Mouse (Mus musculus) regulatory T cell (primary cell): ENCODE data around the gene 4430402I18Rik.
"Not testable (repeated sequence)": the region's sequence is repeated elsewhere in the genome, so short reads cannot be mapped to it uniquely, and the experiment has no call there.

Experiments used
- in situ Hi-C: fragments of 300-600 bp; cut with MboI, MseI; formaldehyde crosslinking; loops from one replicate; pipeline ENCODE4 v1.15.1; 2025; ENCODE audit warnings: high pct_unique_total_duplicates

Gene 4430402I18Rik

DNA sequence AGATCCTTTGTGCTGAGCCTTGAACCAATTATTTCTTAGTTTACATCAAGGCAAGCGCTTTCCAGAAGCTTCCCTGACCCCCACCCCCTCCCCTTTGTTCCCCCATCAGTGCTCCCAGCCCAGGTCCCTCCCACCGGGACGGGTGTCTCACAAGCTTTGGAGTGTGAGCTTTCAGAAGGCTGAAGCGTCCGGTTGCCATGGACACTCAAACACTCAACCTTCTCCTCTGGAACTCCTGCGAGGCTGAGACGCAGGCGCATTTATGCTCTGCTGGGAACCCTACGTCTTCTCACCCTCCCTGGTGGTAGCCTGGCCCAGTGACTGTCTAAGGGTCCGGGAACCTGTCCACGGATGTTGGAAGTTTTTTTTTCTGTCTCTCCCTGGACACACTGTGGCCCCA is at the start of gene 4430402I18Rik:
Gene 4430402I18Rik, minus strand, starts transcription at position 149 of the 400 bp plus-strand sequence.
- in situ Hi-C loops = no loop called here

GRCm38 (mm10) chr19:29016786-29017185 is 49.2 kb upstream of the 4430402I18Rik start:
- in situ Hi-C loops = no loop called here

DNA sequence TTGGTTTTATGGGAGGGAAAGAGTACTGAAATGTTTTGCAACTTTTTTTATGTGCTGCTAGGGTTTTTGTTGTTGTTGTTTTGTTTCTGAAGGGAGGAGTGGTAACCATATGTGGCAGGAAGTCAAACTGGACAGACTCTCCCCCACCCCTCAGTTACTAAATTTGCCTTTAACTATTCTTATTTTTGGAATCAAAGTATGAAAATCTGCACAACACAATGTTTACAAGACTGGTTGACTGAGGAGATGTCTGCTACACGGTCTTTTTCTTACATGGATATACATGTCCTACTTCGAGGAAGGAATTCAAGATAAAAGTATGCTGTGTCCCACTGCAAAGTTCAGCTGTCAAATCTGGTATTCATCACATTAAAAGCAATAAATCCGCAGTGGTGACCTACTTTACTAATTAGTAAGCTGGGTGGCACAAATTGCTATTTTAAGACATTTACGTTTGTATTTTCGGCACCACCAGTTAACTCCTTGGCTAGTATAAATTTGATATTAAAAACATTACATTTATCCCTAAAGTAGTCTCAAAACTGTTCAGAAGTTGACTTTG is 48.7 kb upstream of the 4430402I18Rik start:
- in situ Hi-C loops = no loop called here

DNA sequence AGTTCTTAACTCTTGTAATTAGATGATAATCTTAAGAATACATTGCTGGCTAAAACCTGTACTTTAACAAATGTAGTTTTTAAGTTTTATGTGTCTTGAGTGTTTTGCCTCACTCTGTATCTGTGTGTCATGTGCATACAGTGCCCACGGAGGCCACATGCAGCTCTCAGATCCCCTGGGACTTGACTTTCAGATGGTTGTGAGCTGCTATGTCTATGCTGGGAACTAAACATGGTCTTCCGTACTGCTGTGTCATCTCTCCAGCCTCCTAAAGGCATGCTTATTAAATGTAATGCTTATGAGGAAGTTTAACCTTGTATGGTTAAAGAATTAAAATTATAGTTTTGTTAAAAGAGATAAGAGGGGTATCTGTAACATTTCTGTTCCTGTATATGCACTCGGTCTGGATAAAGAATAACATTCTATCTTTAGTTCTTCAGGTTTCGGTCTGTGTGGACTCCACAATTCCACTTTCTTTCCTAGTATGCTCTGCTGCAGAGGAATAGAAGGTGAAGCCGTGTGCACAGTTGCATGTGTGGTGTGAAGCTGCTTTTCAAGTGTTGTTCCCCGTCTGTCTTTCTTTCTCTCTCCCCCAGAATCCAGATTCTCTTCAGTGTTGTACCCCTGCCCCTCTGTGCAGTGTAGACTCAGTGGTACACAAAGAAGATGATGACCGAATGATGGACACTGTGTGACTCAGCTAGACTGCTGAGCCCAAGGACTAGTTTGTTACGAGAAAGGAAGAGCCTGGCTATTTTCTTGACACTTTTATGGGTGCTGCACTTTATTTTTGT is 48.0 kb upstream of the 4430402I18Rik start:
- in situ Hi-C loops = no loop called here

DNA sequence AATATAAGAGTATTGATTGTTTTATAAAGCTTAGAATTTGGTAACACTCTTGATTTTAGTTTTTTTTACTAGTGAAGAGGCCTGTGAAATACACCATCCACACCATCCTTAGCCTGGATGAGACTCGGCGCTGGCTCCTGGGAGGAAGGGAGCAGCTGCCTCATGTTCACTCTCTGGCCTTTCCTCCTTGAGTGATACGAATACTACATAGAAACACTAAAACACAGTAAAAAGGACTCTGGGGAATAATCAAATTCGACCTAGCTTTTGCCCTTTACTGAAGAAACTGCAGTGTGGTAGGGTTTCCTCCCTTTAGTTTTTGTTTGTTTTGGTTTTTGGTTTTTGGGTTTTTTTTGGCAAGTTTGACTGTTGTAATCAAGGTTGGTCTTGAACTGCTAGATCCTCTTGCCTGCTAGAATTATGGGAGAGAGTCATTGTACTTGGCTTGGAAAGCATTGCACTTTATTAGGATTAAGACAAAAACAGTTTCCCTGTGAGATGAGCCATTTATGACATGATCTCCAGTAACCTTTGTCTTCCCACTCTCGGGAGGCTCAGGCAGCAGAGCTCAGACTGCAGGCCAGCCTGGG is 47.0 kb upstream of the 4430402I18Rik start:
- in situ Hi-C loops = no loop called here

- in situ Hi-C loops = no loop called here
Observed at GRCm38 (mm10) chr19:29011355-29011990, 43.9 kb upstream of the 4430402I18Rik start.

DNA sequence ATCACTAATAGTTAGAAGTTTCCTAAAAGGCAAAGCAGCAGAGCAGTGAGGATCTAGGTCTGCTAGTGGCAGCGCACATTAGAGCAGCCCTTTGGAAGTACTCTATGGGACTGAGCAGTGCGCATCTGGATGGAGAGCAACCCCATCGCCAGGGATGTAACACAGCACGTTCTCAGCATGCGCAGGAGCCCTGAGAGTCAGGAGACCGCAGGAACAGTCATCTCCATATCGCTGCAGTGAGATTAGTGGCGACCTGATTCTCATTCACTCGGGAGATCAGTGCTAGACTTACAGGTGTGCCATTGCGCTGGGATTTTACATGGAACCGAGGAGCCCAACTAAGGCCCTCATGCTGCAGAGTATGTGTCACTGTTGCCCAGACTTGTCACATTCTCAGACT is 41.4 kb upstream of the 4430402I18Rik start:
- in situ Hi-C loops = no loop called here

GRCm38 (mm10) chr19:29008069-29008706 is 40.6 kb upstream of the 4430402I18Rik start:
- in situ Hi-C loops = no loop called here

DNA sequence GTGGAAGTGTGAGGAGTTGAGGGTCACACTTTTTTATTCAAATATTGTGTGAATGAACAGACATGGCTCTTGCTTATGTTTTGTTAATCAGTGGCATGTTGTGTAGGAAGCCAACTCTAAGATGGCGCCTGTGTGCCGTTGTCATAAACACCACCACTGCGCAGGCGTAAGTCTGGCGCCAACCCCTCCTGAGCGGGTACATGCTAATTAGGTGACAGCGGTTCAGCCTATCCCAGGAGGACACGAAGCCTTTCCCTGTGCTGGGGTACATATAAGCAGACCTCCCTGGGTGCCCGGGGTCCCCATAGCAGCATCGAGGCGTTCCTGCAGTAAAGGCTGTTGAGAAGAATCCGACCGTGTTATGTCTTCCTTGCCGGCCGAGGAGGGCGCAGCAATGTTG is 32.7 kb upstream of the 4430402I18Rik start:
- in situ Hi-C loops = not testable (repeated sequence)

DNA sequence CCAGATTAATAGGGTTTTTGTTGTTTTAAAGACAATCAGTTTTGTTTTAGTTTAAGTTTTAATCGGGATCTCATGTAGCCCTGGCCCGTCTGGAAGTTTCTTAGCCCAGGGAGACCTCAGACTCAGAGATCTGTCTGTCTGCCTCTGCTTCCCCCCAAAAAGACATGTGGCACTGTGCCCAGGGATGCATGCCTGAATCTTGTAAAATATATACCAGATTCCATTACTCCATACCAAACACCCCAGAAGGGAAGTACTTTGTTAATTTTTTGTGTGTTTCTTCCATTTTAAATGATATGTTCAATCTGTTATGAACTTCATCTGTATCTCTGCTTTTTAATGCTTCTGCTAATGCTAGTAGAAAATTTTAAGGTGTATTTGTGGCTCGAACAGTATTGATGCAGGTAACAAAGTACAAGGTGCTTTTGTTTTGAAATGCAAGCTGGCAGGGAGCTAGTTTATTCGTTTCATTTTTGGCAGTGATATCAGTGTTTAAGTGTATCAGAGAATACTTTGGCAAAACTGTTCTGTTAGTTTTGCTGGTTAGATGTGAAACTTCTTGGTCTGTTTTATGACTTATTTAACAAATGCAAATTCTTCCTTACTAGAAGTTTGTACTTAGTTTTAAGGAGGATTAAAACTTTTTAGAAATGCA is 30.5 kb upstream of the 4430402I18Rik start:
- in situ Hi-C loops = no loop called here

DNA sequence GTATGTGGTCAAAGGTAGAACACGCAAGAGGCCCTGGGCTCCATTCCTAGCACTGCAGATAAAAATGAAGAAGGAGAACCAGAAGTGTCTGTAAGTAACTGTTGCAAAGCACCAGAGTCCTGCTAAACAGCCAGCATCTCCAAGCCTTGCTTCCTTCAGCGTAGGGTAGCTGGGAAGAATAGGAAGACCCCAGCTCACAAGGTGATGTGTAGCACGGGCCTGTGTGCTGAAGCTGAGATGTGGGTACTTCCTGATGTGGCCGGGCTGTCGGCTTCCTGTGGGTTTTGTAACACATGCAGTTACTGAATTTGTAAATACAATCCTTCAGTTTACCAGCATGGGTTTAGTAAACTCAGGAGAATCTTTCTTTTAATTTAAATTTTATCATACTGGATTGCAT is 27.8 kb upstream of the 4430402I18Rik start:
- in situ Hi-C loops = no loop called here

- in situ Hi-C loops = no loop called here
Observed at GRCm38 (mm10) chr19:28994870-28995269, 27.3 kb upstream of the 4430402I18Rik start.

- in situ Hi-C loops = no loop called here
Observed at GRCm38 (mm10) chr19:28991391-28991790, 23.8 kb upstream of the 4430402I18Rik start.

GRCm38 (mm10) chr19:28990590-28991221 is 23.1 kb upstream of the 4430402I18Rik start:
- in situ Hi-C loops = no loop called here

GRCm38 (mm10) chr19:28990194-28990589 is 22.6 kb upstream of the 4430402I18Rik start, which contains the start of gene Cdc37l1:
Gene Cdc37l1, plus strand, starts transcription at chr19:28990352.
- in situ Hi-C loops = no loop called here

DNA sequence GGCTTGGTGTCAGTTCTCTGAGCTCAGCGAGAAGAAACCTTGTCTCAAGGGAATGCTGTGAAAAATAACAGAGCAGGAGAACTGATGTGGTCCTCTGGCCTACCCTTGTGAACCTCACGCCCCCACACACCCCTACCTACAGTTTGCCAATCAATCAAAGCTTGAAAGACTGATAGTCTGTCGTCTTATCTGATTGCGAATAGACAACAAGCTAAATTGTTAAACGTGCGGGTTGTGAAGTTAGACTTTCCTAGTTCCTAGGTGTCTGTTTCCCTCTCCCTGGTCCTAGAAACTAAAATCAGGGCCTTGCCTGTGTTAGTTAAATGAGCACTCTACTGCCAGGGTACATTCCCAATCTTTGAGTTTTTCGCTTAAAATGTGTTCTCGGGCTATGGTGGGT is 21.9 kb upstream of the 4430402I18Rik start:
- in situ Hi-C loops = no loop called here

- in situ Hi-C loops = no loop called here
Observed at GRCm38 (mm10) chr19:28982617-28983016, 15.0 kb upstream of the 4430402I18Rik start.

DNA sequence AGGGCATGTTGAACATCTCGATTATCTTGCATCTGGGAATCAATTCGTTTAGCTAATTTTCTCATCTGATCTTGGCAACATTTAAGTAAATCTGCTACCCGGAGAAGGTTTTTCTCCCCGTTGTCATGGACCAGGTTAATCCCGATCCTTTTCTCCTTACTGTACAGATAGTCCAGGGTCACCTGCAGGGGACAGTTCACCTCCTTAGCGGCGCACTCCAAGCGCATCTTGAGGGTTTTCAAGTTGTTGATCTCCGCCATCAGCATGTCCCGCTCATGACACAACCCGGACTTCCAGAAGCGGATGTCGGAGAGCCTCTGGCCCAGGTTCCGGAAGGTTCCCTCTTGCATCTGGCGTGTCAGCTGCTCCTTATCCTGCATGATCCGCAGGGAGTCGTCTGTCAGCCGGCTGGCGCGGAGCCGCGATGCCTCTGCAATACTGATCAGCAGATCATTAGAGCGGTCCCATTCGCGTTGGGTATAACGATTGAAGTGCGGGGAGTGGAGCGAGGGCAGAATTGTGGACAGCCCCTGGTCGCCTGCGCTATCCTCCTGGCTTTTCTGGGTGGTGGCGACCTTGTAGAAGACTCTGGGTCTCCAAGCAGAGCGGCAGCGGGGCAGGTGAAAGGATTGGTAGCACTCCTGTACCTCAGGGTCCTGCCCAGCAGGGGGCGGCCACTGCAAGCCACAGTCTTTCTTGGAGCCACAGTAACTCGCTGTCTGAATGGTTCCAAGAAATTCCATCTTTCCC is 7.4 kb upstream of the 4430402I18Rik start:
- in situ Hi-C loops = no loop called here

- in situ Hi-C loops = no loop called here
Observed at GRCm38 (mm10) chr19:28970251-28970650, 2.7 kb upstream of the 4430402I18Rik start.

- in situ Hi-C loops = no loop called here
Observed at GRCm38 (mm10) chr19:28969231-28969630, 1.6 kb upstream of the 4430402I18Rik start.
